Mouse (Mus musculus) embryo, embryonic 11.5 days (tissue): Measurements from ENCODE around the gene Ppm1d.

Experiments
- DNase-seq: peaks from one replicate; pipeline ENCODE4 v3.0.0-alpha.2; 2012; ENCODE audit warnings: low read depth, low spot score

The Ppm1d gene

DNA sequence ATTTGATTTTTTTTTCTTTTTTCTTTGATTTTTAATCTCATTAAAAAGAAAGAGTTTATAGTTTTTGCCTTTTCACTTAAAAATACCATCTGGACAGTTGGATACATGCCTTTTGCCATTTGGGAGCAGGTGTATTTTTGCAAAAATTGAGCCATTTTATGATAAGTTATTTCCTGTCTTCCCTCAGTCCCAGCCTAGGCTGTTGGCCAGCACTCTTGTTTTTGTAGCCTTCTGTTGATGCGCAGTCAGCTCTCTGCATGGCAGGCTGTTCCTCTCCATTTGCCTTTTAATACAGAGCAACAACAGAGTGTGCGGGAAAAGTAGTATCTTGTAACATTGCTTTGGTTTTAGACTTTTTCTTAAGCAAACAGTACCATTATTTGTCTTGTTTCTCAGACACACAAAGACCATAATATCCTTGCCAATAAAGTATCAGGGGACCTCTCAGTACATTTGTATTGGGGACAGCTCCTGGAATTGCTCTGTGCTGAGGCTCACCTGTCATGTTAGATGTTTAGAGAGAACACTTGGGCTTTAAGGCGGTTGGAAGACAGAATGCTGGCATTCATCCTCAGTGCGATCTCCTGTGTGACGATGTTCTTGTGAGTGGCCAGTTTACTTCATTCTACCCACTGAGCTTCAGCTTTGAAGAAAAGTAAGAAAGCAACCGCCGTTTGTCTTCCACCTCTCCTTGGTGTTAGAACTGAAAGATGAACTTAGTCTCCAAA lies 18.3 kb downstream of the Ppm1d start:
- DNase-seq, result no peak

DNA sequence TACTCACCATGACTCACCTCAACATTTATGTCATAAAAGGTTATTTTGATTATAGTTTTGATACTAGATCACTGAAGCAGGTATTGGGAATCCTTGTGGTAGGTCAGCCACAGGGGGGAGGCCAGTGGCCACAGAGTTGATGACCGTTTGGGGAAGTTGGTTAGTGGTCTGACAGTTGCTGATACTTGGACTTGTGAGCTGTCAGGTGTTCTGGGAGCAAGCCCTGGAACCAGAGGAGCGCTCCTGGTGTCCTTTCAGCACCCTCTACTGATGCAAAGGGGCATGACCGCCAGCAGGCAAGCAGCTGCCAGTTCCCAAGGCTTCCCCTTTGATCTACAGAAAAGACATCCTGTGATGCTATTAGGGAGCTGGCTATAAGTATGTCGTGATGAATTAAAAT lies 23.7 kb downstream of the Ppm1d start:
- no peak for DNase-seq

DNA sequence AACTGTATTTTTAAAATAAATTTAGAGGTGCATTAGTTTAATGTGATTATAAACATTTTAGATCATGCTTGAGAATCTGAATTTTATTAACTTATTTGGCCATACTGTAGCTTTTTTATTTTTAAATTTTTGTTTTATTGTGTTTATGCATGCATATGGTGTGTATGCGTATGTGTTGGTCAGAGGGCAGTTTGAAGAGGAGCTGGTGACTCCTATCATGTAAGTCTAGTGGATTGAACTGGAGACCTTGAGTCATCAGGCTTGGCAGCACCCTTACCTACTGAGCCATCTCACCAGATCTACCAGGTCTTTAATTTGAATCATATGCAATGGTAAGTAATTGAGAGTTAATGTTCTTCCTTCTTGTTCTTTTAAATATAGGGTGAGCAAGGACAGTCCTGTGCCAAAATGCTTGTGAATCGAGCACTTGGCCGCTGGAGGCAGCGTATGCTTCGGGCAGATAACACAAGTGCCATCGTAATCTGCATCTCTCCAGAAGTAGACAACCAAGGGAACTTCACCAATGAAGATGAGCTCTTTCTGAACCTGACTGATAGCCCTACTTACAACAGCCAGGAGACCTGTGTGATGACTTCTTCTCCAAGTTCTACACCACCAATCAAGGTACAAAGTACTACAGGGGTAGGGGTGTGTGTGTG lies 28.3 kb downstream of the Ppm1d start:
- DNase-seq, result no peak

DNA sequence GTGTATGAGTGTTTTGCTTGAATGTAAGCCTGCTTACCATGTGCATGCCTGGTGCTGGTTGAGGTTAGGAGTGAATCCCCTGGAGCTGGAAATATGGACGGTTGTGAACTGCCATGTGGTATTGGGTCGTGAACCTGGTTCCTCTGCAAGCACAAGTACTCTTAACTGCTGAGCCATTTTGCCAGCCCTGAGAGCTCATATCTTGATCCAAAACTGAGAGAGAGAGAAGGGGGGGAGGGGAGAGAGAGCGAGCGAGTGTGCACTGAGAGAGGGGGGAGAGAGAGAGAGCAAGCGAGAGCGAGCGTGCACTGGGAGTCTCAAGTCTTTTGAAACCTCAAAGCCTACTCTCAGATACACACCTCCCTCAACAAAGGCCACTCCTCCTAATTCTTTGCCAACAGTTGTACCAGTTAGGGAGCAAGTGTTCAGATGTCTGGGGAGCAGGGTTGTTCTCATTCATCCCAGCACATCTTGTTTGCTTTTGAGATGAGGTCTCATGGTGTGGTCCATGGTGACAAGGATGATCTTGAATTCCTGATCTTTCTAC lies 29.1 kb downstream of the Ppm1d start:
- no peak for DNase-seq

DNA sequence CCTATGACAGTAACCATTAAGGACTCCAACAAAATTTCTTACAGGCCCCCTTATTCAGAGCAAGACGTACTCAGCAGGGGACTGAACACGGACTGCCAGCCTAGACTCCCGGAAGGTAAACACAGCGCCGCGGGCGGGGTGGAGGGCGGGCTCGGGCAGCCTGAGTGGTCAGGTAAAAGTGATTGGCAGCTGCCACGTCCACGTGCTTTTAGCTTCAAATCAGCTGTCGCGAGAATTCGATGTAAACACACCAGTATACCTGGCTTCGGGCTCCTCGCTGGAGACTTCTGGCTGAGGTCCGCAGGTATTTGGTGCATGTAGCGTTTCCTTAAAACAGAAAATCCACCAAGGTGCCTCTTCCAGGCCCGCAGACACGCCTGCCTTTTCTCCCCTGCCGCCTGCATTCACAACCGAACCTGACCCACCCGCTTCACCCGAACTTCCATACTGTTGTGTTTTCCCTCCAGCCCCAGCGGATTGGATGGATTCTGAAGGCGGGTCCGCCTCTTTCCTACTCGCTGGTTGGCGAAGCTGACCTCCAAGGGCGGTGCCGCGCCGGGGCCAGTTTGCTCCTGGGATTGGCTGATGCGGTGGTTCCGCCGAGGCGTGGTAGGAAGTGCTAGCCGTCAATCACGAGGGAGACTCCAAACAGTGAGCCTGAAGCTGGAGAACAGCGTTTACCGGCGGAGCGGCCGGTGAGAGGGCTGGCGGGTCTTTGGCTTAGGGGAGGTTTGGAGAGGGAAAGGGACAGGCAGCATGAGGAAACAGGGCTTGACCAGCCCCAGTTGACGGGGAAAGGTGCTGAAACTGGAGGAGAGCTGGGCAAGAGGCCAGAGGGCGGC lies 41.7 kb downstream of the Ppm1d start, which contains the start of gene Bcas3:
Gene Bcas3 (plus strand): TSS at position 629 of the 842 bp plus-strand sequence.
- peak; percentile 96 for DNase-seq

DNA sequence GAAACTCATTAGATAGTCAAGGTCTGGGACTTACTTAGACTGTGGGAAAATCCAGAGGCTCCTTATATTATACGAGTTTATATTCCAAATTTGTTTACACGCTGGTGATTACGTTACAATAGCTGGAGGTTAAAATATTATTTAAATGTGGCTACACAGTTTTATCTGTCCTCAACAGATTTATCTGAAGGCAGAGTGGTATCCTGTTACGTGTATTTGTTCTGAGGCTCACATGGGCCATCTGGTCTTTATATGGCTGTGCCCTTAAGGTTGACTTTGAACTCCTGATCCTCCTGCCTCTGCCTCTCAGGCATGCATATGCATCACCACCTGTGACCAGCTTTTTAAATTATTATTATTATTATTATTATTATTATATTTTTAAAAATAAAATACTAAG lies 42.8 kb downstream of the Ppm1d start:
- DNase-seq, result no peak

DNA sequence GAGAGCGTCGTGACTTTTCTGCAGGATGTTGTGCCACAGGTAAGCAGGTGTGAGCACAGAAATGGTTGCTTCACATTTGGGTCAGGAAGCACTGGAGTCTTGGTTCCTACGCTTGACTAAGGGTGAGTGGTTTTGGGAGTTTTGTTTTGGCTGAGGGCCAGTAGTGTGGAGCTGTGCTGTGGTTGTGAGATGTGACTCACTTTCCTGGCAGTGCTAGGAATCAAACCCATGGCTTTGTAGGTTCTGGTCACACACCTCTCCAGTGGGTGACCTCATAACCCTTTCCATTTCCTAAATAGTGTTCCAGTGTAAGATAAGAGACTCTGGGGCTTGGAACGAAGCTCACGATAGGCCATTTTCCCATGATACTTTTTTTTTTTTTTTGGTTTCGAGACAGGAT lies 48.6 kb downstream of the Ppm1d start:
- DNase-seq, result no peak

DNA sequence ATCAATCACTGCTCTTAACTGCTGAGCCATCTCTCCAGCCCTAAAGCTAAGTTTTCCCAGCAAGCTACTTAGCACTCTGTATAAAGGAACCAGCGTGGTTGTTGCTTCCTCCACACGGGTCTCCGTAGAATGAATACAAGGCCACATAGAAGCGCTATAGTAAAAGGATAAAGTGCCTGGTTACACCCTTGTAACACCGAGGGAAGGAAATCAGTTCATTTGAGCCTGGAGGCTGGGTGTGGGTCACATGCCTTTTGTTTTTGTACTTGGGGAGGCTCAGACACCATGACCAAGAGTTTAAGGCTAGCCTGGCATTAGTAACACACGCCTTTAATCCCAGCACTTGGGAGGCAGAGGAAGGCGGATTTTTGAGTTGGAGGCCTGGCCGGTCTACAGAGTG lies 50.6 kb downstream of the Ppm1d start:
- no peak for DNase-seq

DNA sequence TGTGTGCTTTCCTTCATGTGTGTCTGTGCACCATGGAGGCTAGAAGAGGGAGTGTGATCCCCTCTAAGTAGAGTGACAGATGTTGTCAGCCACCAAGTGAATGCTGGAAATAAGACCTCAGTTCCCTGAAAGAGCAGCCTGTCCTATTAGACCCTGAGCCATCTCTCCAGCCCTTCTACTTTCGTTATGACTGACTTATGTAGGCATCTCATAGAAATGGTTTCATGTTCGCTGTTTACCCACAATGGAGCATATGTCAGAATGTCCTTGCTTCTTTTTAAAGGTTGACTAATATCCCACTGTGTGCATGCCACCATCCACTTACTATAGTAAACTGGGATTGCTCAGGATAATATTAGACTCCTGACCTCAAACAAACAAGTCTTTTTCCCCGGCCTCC lies 55.1 kb downstream of the Ppm1d start:
- no peak for DNase-seq

DNA sequence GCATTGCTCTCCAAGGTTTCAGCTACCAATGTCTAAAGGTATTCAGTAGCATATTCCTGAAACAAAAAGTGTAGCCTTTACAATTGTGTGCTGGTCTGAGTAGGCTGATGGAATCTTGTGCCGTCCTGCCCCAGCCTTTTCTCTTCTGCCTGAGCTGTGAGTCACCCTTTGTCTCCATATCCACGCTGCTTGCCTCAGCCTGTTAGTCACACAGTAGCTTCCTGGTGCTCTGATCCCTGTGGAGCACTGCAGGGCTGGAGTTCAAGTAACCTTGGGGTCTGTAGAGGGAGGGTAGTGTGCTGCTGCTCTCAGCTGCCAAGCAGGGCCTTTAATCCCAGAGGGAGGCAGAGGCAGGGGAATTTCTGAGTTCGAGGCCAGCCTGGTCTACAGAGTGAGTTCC lies 56.8 kb downstream of the Ppm1d start:
- no peak for DNase-seq

DNA sequence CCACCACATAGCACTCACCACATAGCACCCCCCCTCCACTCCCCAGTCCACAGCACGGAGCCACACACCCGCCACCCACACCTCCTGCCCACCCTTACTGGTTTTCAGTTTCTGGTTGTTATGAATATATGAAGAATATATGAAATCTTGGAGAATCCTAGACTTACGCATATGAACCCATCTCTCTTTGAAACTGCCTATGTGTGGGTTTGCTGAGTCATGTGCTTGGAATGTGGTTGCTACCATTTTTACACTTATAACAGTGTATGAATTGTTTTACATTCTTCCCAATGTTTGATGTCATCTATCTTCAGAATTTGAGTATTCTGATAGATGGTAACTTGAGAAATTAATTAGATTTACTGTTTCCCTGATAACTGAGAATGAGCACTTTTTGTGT lies 68.0 kb downstream of the Ppm1d start:
- no peak for DNase-seq

DNA sequence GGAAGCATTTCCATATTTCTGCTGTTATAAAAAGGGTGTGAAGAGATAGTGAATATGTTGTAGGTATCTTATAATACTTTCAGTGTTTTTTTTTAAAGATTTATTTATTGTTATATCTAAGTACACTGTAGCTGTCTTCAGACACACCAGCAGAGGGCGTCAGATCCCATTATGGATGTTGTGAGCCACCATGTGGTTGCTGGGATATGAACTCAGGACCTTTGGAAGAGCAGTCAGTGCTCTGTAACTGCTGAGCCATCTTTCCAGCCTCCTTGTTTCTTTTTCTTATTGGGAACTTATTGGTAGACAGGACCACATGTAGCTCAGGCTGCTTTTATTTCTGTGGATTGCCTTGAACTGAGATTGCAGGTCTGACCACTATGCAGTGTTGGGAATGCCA lies 69.0 kb downstream of the Ppm1d start:
- DNase-seq, result no peak

DNA sequence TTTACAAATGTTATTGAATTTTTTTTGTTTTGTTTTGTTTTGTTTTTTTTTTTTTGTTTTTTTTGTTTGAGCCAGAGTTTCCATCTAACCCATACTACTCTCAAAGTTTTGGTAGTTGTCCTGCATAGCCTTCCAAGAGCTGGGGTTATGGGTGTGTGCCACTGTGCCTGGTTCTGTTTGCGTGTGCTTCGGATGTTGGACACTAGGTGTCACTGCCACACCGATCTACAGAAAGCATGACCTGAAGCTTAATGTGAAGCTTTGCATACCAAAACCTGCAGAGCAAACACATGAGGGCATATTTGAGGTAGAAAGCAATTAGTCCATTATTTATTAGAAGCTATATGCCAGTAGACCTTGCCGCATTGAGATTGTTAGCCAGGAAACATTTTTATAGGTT lies 71.0 kb downstream of the Ppm1d start:
- peak; percentile 68 for DNase-seq

DNA sequence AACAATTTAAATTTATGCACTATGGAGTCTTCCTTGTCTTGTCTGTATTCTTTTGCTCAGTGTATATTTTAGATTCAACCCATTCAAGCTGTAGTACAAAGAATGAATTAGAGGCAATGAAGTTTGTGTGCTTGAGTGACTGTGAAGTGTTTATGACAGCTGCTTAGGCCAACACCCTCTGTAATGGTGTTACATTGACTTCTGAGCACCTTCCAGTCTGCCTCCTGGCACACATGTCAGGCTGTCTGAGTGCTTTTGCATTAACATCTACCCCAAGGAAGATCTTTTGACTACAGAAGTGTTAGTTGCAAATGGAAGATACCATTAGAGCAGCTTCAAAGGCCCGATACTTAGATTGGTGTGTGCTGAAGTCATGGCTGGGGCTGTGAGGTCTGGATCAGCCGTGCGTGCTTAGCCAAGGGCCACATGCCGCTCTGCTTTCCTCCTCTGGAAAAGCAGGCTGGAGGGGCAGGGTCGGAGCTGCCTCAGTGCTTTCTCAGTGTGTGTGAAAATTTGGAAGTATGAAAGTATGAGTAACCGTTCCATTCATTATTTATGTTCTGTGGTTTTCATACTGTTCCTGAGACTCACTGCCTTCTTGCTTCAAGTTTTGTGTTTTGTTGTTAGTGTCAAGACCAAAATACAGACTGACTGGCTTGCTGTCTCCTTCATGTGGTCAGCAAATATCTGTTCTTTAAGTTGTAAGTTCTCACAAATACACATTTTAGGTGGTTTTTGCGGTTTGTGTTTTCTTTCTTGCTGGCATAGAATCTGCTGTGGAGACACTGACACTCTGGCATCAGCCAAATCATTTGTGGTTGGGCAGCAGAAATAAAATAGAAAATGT lies 73.2 kb downstream of the Ppm1d start:
- DNase-seq, result no peak

DNA sequence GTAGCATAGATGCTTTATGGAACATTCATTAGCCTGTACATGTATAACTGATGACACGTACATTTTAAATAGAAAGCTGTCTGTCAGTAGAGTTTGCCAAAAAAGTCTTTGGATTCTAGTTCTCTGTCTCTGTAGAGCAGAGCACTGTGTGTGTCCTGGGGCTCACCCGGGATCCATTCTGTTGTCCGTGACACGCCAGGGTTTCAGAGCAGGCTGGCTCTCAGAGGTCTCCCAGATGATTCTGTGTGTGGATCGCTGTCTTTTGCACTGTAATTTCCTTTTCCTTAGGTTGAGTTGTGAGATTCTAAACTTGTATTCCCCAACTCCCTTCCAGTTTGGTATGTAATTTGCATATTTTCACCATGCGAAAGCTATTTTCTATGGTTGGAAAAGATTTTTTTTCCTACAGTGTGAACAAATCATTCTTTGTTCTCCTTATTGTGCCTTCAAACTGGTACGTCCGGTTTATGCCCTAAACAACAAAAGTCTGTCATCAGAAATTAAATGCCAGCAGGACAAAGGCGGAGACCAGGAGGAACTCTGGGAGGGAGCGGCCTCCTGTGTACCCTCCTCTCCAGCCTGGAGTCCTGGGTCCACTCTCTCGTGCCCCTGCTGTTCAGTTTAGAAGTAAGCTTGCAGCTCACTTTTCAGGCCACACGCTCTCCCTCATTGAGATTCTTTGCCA lies 81.3 kb downstream of the Ppm1d start:
- DNase-seq, result no peak

DNA sequence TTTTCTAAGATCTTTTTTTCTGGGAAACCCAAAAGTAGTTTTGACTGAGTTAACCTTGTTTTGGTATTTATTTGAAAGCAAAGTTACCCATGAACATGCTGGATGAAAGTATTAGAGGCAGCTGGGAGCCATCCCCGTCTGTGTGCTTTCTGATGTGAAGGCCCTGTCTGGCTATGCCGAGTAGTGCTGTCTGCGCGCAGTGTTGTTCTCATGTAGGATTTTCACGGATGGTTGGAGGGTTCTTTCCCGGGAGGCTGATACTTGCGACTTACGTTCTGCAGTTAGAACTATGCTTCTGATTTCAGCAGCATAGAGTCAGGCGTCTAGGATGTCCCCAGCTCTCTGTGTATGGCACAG lies 81.8 kb downstream of the Ppm1d start:
- DNase-seq, result no peak

DNA sequence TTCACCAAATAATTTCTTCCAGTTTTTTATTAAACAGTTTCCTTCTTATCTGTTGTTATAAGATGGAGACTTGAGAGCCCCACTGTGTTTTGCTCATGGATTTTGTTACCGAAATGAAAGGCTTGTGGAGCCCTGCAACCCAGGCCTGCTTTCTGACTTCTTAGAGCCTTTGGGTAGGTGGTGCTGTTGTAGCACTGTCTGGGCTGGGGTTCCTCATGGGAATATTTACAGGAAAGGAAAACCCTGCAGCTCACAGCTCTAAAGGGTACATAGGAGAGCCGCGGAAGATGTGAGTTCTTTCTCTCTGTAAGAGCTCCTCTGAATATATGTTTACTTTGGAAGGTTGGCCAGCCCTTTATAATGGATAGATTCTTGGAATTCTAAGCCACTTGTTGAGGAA lies 82.9 kb downstream of the Ppm1d start:
- no peak for DNase-seq

DNA sequence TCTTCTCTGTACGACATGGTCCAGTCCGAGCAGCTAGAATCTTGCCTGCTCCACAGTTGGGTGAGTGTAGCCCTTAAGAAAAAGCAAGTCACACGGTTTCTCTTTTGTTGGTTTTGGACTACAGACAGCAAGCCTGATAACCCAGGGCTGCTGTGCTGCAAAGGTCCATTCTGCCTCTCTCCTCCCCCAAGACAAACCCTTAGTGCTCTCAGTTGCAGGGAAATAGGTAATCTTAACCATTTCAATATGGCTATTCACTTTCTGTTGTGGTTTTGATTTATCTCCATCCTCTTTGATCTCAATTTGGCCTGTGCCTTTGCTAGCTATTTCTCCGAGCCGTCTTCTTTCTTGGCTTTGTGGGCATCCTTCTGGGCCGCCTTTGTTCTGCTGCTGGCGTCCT lies 84.3 kb downstream of the Ppm1d start:
- DNase-seq, result no peak
